Mouse (Mus musculus): ENCODE results near the gene Sertad1.
"Not testable (repeated sequence)": the region's sequence is repeated elsewhere in the genome, so short reads cannot be mapped to it uniquely, and the experiment has no call there.

Sertad1 gene

GRCm38 (mm10) chr7:27493450-27493849, 6.7 kb downstream of the Sertad1 start:
- CTCF ChIA-PET, result no interaction called here

- CTCF ChIA-PET, result not testable (repeated sequence)
Measured at GRCm38 (mm10) chr7:27494659-27495367, 8.1 kb downstream of the Sertad1 start.

- CTCF ChIA-PET, result no interaction called here
Measured at GRCm38 (mm10) chr7:27499036-27499435, 12.3 kb downstream of the Sertad1 start, which contains the start of gene Prx. Gene Prx (plus strand): TSS chr7:27499324.

- CTCF ChIA-PET, result no interaction called here
Measured at GRCm38 (mm10) chr7:27501620-27502019, 14.9 kb downstream of the Sertad1 start.

DNA sequence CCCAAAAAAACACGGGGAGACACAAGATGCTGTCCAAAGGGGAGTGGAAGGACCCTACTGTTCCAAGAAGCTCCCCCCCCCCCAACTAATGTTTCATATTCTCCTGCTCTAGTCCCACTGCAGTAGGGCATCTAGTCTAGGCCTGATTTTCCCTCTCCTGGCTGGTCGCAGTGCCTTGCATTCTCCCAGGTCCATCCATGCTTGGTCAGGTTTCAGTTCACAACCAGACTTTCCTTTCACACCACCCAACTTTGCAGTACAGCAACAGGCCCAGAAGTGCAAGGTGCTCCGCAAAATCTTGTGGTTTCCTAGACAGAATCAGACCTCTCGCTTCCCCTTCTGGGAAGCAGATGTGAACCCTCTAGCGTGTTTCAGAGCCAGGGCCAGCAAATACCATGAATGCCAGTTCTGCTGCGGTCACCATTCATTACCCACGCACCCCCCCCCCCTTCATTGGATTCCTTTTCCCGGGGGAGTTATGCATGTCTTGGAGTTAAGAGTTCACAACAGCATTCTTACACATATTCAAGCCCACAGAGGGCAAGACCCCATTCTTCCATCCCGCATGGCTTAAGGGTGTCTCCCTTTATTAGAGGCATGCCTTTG, 20.2 kb downstream of the Sertad1 start:
- CTCF ChIA-PET, result interaction anchor here (0.6 to 0.7 kb wide), 2 partner anchors 50 to 784 kb away, joined by 3 to 7 read pairs; no protein-coding TSS in a partner anchor

- CTCF ChIA-PET, result interaction anchor here (0.6 to 1.2 kb wide), 6 partner anchors 19 to 783 kb away, joined by 3 to 7 read pairs (median 3); no protein-coding TSS in a partner anchor
Measured at GRCm38 (mm10) chr7:27507711-27508647, 21.3 kb downstream of the Sertad1 start.

GRCm38 (mm10) chr7:27508648-27509005, 21.9 kb downstream of the Sertad1 start:
- CTCF ChIA-PET, result interaction anchor here (0.6 to 1.2 kb wide), 6 partner anchors 18 to 1787 kb away, joined by 3 to 8 read pairs (median 3); no protein-coding TSS in a partner anchor

- CTCF ChIA-PET, result interaction anchor here (0.7 kb wide), 1 partner anchor 44 kb away, joined by 4 read pairs; no protein-coding TSS in a partner anchor
Measured at GRCm38 (mm10) chr7:27510809-27511208, 24.1 kb downstream of the Sertad1 start.

DNA sequence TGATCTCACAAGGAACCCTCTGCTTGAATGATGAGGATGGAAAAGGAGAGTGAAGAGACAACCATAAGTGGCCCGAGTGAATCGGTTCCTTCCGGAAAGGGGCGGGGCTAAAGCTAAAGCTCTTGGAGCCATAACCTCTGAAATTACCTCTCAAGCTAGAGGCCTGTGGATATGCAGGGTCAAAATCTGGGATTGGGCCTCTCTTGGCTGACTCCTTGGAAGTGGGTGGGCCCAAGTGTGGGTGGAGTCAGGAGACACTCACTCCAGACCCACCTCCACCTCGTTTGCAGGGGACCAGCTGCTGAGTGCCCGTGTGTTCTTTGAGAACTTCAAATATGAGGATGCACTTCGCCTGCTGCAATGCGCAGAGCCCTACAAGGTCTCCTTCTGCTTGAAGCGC, 28.3 kb downstream of the Sertad1 start:
- CTCF ChIA-PET, result no interaction called here

DNA sequence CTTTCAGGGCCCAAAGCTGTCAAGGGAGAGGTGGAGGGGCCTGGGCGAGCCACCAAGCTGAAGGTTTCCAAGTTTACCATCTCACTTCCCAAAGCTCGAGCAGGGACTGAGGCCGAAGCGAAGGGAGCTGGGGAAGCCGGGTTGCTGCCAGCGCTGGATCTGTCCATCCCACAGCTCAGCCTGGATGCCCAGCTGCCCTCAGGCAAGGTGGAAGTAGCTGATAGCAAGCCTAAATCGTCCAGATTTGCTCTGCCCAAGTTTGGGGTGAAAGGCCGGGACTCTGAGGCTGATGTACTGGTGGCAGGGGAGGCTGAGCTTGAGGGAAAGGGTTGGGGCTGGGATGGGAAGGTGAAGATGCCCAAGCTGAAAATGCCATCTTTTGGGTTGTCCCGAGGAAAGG, 31.6 kb downstream of the Sertad1 start:
- CTCF ChIA-PET, result interaction anchor here (0.6 kb wide), 1 partner anchor 78 kb away, joined by 3 read pairs; no protein-coding TSS in a partner anchor

DNA sequence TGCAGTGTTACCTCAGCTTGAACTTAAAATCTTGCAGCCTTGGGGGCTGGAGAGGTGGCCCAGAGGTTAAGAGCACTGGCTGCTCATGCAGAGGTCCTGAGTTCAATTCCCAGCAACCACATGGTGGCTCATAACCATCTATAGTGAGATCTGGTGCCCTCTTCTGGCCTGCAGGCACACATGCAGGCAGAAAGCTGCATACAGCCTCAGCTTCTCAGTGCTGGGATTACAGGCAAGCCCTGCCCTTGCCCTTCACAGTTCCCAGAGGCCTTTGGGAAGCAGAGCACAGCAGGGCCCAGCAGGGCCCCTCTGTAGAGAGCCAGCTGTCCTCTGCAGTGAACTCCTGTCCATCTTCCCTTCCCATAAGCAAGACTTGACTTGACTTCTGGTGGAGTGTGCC, 33.4 kb downstream of the Sertad1 start:
- CTCF ChIA-PET, result no interaction called here

GRCm38 (mm10) chr7:27520599-27520998, 33.9 kb downstream of the Sertad1 start:
- CTCF ChIA-PET, result no interaction called here

DNA sequence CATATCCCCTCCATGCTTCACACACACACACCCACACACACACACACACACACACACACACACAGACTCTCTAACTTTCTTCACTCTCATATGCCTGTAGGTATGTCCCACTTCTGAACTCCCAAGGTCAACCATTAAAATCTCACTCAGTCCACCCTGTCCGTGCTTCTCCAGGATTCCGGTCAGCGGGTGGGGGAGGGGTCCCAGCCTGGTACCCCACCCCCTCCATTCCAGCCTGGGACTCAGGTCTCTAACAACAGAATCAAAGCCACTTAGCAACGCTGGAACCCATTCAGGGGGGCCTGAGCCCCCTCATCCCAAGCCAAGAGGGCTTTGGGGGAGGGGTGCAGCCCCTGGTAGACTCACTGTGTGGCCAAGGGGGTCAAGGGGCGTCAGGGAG, 36.3 kb downstream of the Sertad1 start, which contains the start of gene Hipk4:
Hipk4 (plus strand) TSS at position 301 of the 400 bp plus-strand sequence.
- CTCF ChIA-PET, result no interaction called here

- CTCF ChIA-PET, result no interaction called here
Measured at GRCm38 (mm10) chr7:27523805-27524204, 37.1 kb downstream of the Sertad1 start.

DNA sequence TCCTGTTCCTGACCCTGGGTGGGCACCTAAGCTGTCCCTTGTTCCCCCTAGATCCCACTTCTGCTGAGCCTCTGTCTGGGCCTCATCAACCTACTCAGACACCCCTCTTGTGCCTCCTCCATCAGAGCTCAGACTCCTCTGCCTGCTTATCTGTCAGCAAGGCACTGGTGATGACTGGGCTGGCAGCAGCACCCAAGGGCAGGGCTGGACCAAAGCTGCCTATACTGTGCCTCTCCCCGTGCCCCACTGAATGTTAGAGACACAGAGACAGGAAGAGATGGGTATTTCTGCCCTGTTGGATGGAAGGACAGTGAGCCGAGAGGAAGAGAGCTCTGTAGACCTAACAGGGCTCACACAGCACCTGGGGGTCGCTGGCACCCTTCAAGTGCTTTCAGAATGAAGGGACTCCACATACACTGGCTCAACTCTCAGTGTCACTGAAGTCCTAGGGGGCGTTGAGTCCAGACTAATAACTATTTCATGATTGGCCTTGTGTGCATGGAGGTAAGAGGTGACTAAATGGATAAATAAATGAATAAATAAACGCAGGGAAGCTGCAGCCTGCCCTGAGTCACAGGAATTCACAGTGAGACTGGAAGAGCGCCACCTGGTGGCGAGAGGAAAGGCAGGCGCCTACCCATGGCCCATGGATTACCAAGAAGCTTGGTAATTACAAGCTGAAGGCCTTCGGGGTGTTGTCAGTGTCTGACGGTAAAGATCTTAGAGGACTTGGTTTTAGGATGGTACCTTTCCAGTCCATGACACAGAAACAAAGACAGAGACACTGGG, 39.5 kb downstream of the Sertad1 start:
- CTCF ChIA-PET, result interaction anchor here (1.0 kb wide), 1 partner anchor 17 kb away, joined by 3 read pairs; no protein-coding TSS in a partner anchor

DNA sequence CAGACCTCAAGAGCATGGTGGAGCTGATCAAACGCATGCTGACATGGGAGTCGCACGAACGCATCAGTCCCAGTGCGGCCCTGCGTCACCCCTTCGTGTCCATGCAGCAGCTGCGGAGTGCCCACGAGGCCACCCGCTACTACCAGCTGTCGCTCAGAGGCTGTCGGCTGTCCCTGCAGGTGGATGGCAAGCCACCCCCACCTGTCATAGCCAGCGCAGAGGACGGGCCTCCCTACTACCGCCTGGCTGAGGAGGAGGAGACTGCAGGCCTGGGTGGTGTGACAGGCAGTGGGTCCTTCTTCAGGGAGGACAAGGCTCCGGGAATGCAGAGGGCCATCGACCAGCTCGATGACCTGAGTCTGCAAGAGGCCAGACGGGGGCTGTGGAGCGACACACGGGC, 42.4 kb downstream of the Sertad1 start:
- CTCF ChIA-PET, result no interaction called here

DNA sequence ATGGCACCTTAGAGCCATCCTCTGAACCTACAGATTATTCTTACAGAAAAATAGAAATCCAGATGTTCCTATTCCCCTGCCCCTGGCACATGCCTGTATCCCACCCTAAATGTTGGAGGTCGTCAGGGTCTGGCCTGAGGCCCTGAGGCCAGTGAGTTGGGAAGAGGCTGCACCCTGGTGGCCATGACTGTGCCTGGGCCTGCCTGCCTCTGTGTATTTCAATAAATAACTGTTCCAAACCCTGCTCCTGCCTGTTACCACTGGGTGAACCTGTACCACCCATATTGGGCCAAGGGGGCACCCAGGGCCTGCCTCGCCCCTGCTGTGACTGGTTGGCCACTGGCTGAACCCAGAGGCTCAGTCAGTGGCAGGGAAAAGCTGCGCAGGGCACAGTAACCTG, 44.2 kb downstream of the Sertad1 start:
- CTCF ChIA-PET, result no interaction called here

DNA sequence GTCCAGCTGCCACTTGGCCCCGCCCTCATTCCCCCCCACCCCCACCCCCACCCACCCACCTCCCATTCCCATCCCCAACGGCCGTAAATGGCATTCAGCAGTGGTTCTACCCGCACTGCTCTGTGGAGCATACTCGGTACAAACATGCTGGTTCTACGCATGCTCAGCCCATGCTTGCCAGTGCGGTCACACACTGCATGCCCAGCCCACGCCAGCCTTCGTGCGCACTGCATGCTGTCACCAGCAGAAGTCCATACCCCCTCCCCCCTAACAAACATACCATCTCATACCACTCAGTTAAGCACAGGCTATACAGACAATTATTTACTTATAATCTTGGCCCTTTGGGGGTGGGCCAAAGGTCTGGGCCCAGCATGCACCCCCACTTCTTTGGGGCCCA, 45.0 kb downstream of the Sertad1 start:
- CTCF ChIA-PET, result no interaction called here

DNA sequence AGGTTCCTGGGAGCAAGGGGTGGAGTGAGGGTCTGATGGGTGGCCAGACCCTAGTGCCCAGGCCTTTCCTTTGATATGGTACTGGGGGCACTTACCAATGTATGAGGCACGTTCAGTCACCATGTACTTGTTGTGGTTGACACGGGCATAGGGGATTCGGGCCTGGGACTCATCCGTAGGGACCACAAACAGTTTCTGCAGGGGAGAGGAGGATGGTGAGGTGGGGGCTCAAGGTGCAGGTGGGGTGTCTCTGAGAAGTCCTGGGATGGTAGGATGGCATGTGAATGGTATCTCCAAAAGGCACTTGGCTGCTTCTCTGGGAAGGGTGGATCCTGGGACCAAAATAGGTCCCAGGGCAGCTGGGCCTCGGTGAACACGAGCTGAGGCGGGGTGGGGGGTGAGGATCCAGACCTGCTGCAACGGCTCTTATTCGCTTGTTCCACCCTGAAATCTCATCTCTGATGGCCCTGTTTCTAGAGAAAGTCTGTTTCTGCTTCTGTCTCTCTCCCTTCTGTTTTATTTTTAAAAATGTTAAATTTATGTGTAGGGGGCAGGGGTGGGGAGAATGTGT, 45.9 kb downstream of the Sertad1 start:
- CTCF ChIA-PET, result interaction anchor here (0.7 kb wide), 1 partner anchor 219 kb away, joined by 15 read pairs; no protein-coding TSS in a partner anchor

DNA sequence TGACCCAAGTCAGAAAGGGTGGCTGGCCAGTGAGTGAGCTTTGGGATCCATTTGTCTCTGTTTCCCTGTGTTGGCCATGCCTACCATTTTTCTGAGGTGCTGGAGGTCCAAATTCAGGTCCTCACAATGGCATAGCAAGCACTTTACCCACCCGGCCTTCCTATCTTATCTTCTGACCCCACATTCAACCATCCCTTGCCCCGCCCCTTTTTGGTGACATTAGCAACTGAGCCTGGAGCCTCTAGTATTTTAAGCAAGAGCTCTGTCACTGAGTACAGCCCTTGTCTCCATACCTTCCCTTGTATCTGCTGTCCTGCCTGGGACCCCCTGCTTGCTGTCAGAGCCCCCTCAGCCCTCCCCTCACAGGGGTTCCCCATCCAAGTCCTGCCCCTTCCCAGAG, 48.7 kb downstream of the Sertad1 start:
- CTCF ChIA-PET, result no interaction called here

DNA sequence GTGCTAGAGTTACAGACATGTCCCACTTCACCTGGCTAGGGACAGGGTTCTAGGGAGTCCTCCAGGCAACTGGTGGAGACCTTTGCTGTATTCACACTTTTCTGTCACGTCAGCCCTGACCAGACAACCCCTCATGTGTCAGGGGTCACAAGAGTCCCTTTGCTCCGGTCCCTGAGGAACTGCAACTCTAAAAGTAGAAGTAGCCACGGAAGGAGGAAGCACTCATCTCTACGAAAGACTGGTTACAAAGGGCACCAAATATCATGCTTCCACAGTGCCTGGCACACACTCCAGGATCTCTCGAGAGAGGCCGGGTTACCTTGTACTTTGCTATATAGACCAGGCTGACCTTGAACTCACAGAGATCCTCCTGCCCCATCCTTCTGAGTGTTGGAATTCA, 49.9 kb downstream of the Sertad1 start:
- CTCF ChIA-PET, result no interaction called here

Measured in spleen, embryonic (tissue).